Mouse (Mus musculus) testis, adult 2 months (tissue): ENCODE results near the gene Hsh2d. TPM values are rescaled to one million over a fixed set of nuclear protein-coding genes. Genes with fewer than 3 reads are reported as not detected.

Experiments used
- H3K27ac ChIP-seq: fragments of 200-500 bp; 2 replicates; pipeline ENCODE4 v1.5.1; 2012; ENCODE audit warnings: low read depth, low read length; ENCODE audit not compliant: control insufficient read depth, insufficient read depth
- H3K27me3 ChIP-seq: fragments of 200-500 bp; 2 replicates; pipeline ENCODE4 v1.6.1; 2012; ENCODE audit warnings: mild to moderate bottlenecking, low read length, moderate library complexity; ENCODE audit not compliant: control insufficient read depth, insufficient read depth
- H3K36me3 ChIP-seq: fragments of 200-500 bp; 2 replicates; pipeline ENCODE4 v1.6.1; 2012; ENCODE audit warnings: mild to moderate bottlenecking, low read length; ENCODE audit not compliant: control insufficient read depth, insufficient read depth
- H3K4me1 ChIP-seq: fragments of 200-500 bp; 2 replicates; pipeline ENCODE4 v1.6.1; 2012; ENCODE audit warnings: low read length; ENCODE audit not compliant: control insufficient read depth, insufficient read depth
- H3K4me3 ChIP-seq: fragments of 200-500 bp; 2 replicates; pipeline ENCODE4 v1.5.1; 2012; ENCODE audit warnings: low read depth, mild to moderate bottlenecking, low read length, moderate library complexity, mixed read lengths; ENCODE audit not compliant: control insufficient read depth
- CTCF ChIP-seq: fragments of 200-500 bp; IDR thresholded peaks from 2 replicates; pipeline ENCODE4 v1.5.1; 2012; ENCODE audit warnings: low read depth, mild to moderate bottlenecking, inconsistent platforms, low read length, moderate library complexity; ENCODE audit not compliant: control insufficient read depth, insufficient read depth, insufficient replicate concordance
- POLR2A ChIP-seq: fragments of 200-500 bp; IDR thresholded peaks from 2 replicates; pipeline ENCODE4 v1.6.1; 2012; ENCODE audit warnings: low read depth, mild to moderate bottlenecking, inconsistent platforms, low read length, moderate library complexity; ENCODE audit not compliant: control insufficient read depth
- polyA plus RNA-seq: library from polyadenylated mRNA; depleted of rRNA; stranded (reverse); fragments of >200 nt; gene quantifications from 2 replicates; pipeline ENCODE4 v1.2.3, GENCODE M21; 2012; rRNA removed

The Hsh2d gene
- polyA plus RNA-seq, 1 experiment: 0.31 TPM

GRCm38 (mm10) chr8:72239499-72240402 is 50.3 kb downstream of the Hsh2d start, which contains the start of gene Ap1m1:
Gene Ap1m1, plus strand, starts transcription at chr8:72240018.
- H3K27ac ChIP-seq: peak within 1 kb of the TSS; percentile 86
- H3K36me3 ChIP-seq: peaks cover 3% of the 10 kb centered on the region
- no peaks in the 10 kb centered on the region for H3K27me3 ChIP-seq
- peak; percentile 65 for TF ChIP-seq CTCF
- peak; percentile 76 for TF ChIP-seq POLR2A
- H3K4me3 ChIP-seq: peak within 1 kb of the TSS; percentile 83
- H3K4me1 ChIP-seq: peaks cover 5% of the 10 kb centered on the region

GRCm38 (mm10) chr8:72240403-72240763 is 50.9 kb downstream of the Hsh2d start:
- peaks cover 3% of the 10 kb centered on the region for H3K36me3 ChIP-seq
- H3K27me3 ChIP-seq: no peaks in the 10 kb centered on the region
- peak overlapping the region; percentile 86 for H3K27ac ChIP-seq
- H3K4me3 ChIP-seq: peak overlapping the region; percentile 83
- H3K4me1 ChIP-seq: peaks cover 5% of the 10 kb centered on the region
- TF ChIP-seq POLR2A (no peak), CTCF (no peak)

- H3K27ac ChIP-seq: no peak overlapping the region
Observed at GRCm38 (mm10) chr8:72240951-72241350, 51.5 kb downstream of the Hsh2d start.

GRCm38 (mm10) chr8:72242226-72242625 is 52.8 kb downstream of the Hsh2d start:
- Histone ChIP-seq H3K4me3 (peak overlapping the region; percentile 83; the same call in 1 of the 2 replicates), H3K27me3 (no peaks in the 10 kb centered on the region), H3K36me3 (peaks cover 3% of the 10 kb centered on the region), H3K27ac (no peak overlapping the region), H3K4me1 (peaks cover 5% of the 10 kb centered on the region)
- TF ChIP-seq CTCF: no peak
- no peak for TF ChIP-seq POLR2A

More at GRCm38 (mm10) chr8:72240951-72241350, 51.5 kb downstream of the Hsh2d start:
- Histone ChIP-seq H3K36me3 (peaks cover 3% of the 10 kb centered on the region), H3K4me1 (peaks cover 5% of the 10 kb centered on the region), H3K4me3 (peak overlapping the region; percentile 83), H3K27me3 (no peaks in the 10 kb centered on the region)
- TF ChIP-seq POLR2A: no peak

GRCm38 (mm10) chr8:72244610-72245009 is 55.2 kb downstream of the Hsh2d start:
- Histone ChIP-seq H3K27me3 (no peaks in the 10 kb centered on the region), H3K4me3 (no peak overlapping the region), H3K4me1 (peaks cover 5% of the 10 kb centered on the region), H3K27ac (no peak overlapping the region), H3K36me3 (peaks cover 3% of the 10 kb centered on the region)
- TF ChIP-seq POLR2A (no peak), CTCF (no peak)

Other genes starting within 250 kb of the Hsh2d start
- gene Zfp961, start 238.6 kb upstream of the Hsh2d start, polyA plus RNA-seq: 3.4 TPM in 2 replicates
- gene Cyp4f18, start 180.0 kb upstream of the Hsh2d start, polyA plus RNA-seq: 0.09 and 0.24 TPM in 2 replicates
- gene Olfr372, start 148.4 kb upstream of the Hsh2d start, polyA plus RNA-seq: not detected in 2 replicates
- gene Olfr373, start 106.5 kb upstream of the Hsh2d start, polyA plus RNA-seq: not detected in 2 replicates
- gene Olfr374, start 82.6 kb upstream of the Hsh2d start, polyA plus RNA-seq: not detected in 2 replicates
- 4.6 and 5.5 TPM in 2 replicates for gene Tpm4, start 54.7 kb upstream of the Hsh2d start, polyA plus RNA-seq
- 33.7 and 44.0 TPM in 2 replicates for gene Rab8a, start 28.4 kb upstream of the Hsh2d start, polyA plus RNA-seq
- gene Cib3, start 23.2 kb downstream of the Hsh2d start, polyA plus RNA-seq: 0.05 and 0.48 TPM in 2 replicates
- not detected in 2 replicates for gene Gm11034, start 24.0 kb downstream of the Hsh2d start, polyA plus RNA-seq
- 14.5 and 15.4 TPM in 2 replicates for gene Fam32a, start 30.1 kb downstream of the Hsh2d start, polyA plus RNA-seq
- 405 and 422 TPM in 2 replicates for gene Ap1m1, start 50.4 kb downstream of the Hsh2d start, polyA plus RNA-seq
- gene Gm10282, start 115.6 kb downstream of the Hsh2d start, polyA plus RNA-seq: 1.1 and 1.7 TPM in 2 replicates
- gene Klf2, start 129.4 kb downstream of the Hsh2d start, polyA plus RNA-seq: 10.6 and 13.5 TPM in 2 replicates
- 11.9 and 12.0 TPM in 2 replicates for gene Eps15l1, start 231.8 kb downstream of the Hsh2d start, polyA plus RNA-seq